Mouse (Mus musculus): Measurements from ENCODE around the gene Mlf2. TPM values are rescaled to one million over a fixed set of nuclear protein-coding genes. Genes with fewer than 3 reads are reported as not detected.
A peak's percentile ranks its signal among the peaks of the same experiment; 100 is the strongest.
"Not testable (repeated sequence)": the region's sequence is repeated elsewhere in the genome, so short reads cannot be mapped to it uniquely, and the experiment has no call there.

The Mlf2 gene
- 535 and 552 TPM in 2 replicates for polyA plus RNA-seq (2015; fragmentation: Nextera tagmentation; extraction: Ambion mirVana)

DNA sequence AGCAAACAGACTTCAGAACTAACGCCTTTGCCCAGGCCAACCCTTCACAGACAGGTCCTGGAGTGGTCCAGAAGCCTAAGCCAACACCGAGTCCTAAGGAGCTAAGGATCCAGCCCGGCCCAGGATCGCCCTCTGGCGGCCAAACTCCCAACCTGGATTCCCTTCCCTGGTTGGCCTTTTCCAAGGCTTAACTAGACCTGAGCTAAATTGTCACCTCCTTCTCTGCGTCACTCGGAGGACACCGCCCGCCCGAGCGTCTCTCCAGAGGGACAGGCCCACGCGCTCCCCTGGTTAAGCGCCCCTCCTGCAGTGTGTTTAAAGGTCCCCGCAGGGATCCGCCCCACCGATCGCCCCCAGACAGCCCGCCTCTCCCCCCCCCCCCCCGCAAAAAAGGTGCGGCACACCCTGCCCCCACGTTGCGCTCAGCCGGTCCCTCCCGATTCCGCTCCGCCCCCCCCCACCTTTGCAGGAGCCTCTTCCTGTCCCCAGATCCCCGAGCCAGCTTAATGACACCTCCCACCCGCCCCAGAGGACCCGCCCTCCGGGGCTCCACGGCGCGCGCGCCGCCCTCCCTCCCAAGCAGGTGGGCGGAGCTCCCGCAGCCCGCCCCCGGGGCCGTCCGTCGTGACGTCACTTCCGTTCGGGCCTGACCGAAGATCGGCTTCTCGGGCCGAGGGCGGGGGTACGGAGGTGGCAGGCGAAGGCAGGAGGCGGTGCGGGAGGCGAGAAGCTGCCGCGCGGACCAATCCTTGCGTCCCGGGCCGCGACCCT lies at the start of gene Mlf2:
Gene Mlf2 (plus strand): TSS at position 633 of the 771 bp plus-strand sequence.
- Histone ChIP-seq H3K4me2 (peak within 1 kb of the TSS; percentile 82), H3K27me3 (no peaks in the 10 kb centered on the region), H3K36me3 (peaks cover 28% of the 10 kb centered on the region), H3K9me3 (no peaks in the 10 kb centered on the region), H3K9ac (peak within 1 kb of the TSS; percentile 99), H3K4me3 (peak within 1 kb of the TSS; percentile 95), H3K4me1 (replicated peaks) (peaks cover 40% of the 10 kb centered on the region), H3K27ac (replicated peaks) (peak within 1 kb of the TSS; percentile 97)
- under 1% methylated on average over 54 of the region's 64 CpGs for WGBS
- ATAC-seq (ENCODE audit: low read depth): peak; percentile 95

DNA sequence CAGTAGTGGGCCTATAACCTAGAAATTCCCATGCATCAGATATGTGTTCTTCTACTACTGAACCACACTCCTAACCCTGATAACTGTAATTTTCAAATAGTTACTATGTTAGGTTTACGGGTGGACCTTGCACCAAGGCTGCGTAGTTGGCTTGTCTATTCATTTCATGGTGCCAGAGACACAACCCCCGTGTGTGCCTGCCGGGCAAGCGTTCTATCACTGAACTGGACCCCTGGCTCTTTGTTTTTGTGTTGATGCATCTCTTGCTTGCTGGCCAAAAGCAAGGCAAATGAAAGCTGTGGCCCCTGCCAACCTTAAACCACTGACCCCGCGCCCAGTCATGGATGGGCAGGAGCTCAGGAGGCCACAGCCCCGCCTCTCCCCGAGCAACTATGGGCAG lies 49.4 kb upstream of the Mlf2 start:
- WGBS: 93% methylated on average over 9 of the region's 9 CpGs
- Histone ChIP-seq H3K27me3 (no peaks in the 10 kb centered on the region), H3K4me1 (replicated peaks) (peaks cover 6% of the 10 kb centered on the region), H3K4me3 (no peak overlapping the region), H3K27ac (replicated peaks) (no peak overlapping the region), H3K4me2 (no peak overlapping the region), H3K9ac (no peak overlapping the region), H3K9me3 (no peaks in the 10 kb centered on the region), H3K36me3 (no peaks in the 10 kb centered on the region)
- no peak for ATAC-seq (ENCODE audit: low read depth)

DNA sequence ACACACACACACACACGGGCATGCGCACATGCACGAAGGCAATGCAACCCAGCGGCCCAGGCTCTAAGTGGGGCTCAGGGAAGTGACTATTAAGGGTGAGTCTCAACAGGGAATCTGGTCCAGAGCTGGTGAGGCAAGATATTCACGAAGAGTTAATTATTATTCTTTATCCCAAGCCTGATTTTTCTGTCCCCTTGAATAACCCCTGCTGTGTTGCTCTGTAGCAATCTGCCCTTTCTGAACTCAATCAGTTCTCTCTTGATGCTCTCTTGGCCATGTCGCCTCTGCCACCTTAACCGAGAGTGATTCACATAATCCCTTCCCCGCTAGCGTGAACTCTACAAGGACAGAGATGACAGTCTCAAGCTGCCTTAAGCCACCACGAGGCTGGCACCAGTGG lies 47.8 kb upstream of the Mlf2 start:
- no peak overlapping the region for H3K4me2 ChIP-seq
- H3K27ac ChIP-seq (replicated peaks): no peak overlapping the region
- H3K27me3 ChIP-seq: no peaks in the 10 kb centered on the region
- ATAC-seq (ENCODE audit: low read depth): no peak
- no peak overlapping the region for H3K4me3 ChIP-seq
- no peak overlapping the region for H3K9ac ChIP-seq
- H3K9me3 ChIP-seq: no peaks in the 10 kb centered on the region
- 84% methylated on average over 10 of the region's 10 CpGs for WGBS
- H3K4me1 ChIP-seq (replicated peaks): peaks cover 6% of the 10 kb centered on the region
- no peaks in the 10 kb centered on the region for H3K36me3 ChIP-seq

DNA sequence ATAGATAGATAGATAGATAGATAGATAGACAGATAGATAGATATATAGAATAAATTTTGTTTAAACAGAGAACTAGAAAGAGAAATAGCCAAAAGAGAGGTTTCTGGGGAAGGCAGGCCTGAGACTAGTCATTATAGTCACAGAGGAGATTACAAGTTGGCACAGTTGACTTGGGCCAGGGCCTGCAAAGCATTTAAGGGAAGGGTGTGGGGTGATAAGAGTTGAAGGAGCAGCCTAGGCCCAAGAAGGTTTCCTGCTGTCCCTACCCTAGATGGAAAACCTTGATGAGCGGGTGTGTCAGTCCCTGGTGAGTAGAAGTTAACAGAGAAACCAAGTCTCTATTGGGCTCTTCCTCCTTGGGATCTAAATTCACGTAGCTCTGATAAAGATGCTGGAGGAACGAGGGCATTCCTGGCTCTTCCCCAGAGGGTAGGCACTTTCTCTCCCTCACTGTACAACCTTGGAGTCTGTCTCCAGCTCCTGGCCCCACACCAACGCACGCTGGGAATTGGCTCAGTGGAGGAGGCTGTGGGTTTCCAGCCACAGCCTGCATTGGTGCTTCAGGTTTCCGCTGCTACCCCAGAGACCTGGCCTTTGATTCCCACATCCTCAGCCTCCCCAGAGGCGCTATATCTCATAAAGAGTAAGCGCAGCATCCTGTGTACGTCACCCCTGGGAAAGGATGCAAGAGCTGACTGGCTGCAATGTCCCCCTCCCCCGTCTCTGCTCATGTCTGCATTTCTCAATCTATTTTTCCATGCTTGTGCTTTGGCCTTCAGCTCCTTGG lies 46.3 kb upstream of the Mlf2 start:
- ATAC-seq (ENCODE audit: low read depth): no peak

DNA sequence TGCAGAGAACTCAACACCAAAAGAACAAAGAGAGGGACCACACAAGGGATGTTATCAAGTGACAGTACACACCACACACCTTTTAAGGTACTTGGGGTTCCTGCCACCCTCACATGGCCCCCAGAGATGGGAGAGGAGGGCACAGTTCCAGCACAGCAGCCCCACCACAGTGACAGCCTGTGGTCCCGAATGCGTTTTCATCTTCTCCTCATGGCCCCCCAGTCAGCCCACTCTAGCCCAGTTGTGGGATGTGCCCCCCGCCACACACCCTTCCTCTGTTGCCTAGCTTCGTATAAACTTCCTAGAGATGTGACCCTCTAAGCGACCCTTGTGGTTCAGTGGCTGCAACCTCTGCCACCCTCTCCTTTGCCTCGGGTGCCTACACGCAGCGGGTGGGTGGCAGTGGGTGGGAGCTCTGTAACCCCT lies 45.2 kb upstream of the Mlf2 start:
- WGBS: 96% methylated on average over 8 of the region's 8 CpGs
- H3K9me3 ChIP-seq: no peaks in the 10 kb centered on the region
- no peak overlapping the region for H3K27ac ChIP-seq (replicated peaks)
- H3K27me3 ChIP-seq: no peaks in the 10 kb centered on the region
- H3K9ac ChIP-seq: no peak overlapping the region
- no peak overlapping the region for H3K4me3 ChIP-seq
- no peak overlapping the region for H3K4me2 ChIP-seq
- no peak for ATAC-seq (ENCODE audit: low read depth)
- no peaks in the 10 kb centered on the region for H3K36me3 ChIP-seq
- H3K4me1 ChIP-seq (replicated peaks): peaks cover 8% of the 10 kb centered on the region

More for the DNA sequence above, 46.3 kb upstream of the Mlf2 start:
- no peak overlapping the region for H3K4me3 ChIP-seq
- no peaks in the 10 kb centered on the region for H3K27me3 ChIP-seq
- H3K9me3 ChIP-seq: no peaks in the 10 kb centered on the region
- no peak overlapping the region for H3K27ac ChIP-seq (replicated peaks)
- H3K9ac ChIP-seq: no peak overlapping the region
- H3K4me2 ChIP-seq: no peak overlapping the region
- peaks cover 6% of the 10 kb centered on the region for H3K4me1 ChIP-seq (replicated peaks)
- WGBS: 63% methylated on average over 10 of the region's 10 CpGs
- no peaks in the 10 kb centered on the region for H3K36me3 ChIP-seq

DNA sequence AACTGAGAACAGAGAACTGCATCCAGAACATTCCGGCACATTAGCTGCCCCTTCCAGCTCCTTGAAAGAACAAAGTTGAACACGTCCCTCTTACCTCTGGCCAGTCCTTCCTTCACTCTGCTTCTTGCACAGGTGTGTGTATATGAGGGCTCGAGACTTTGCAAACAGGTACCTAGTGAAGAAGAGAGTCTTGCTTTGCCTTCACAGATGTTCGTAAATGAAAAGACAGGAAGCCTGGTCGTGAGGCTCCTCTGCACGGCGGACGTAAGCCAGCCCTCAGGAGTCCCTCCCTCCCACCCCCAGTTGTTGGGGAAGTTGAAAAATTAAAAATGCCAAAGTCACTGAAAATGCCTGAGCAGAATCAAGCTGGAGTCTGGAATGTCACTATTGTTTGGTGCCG lies 43.2 kb upstream of the Mlf2 start, which contains the start of gene Cd4:
Gene Cd4 (minus strand): TSS at position 236 of the 400 bp plus-strand sequence.
- WGBS: 90% methylated on average over 9 of the region's 9 CpGs
- H3K27me3 ChIP-seq: no peaks in the 10 kb centered on the region

DNA sequence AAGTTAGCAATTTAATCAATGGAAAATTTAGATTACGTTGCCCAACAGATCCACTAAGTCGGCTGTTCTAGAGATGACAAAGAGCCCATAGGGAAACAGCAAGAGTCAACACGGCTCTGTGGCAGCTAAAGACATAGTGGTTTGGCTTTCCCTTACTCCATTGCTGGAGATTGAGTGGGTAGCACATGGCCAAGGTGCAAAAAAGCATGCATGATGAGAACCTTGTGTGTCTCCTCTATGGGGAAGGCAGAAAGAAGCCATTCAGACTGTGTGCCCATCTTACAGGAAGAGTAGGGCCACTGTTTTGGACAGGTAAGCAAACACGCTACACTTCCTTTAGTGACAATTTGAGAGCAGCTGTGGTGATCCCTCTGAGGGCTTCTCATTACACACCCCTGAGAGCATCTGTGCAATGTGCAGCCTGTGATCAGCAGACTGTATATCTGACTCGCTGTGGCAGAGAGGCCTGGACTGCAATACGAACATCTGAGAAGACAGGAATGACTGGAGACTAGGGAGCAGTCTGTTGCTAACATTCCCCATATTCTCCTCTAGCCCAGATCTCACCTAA lies 42.5 kb upstream of the Mlf2 start:
- Histone ChIP-seq H3K36me3 (no peaks in the 10 kb centered on the region), H3K27me3 (no peaks in the 10 kb centered on the region), H3K4me3 (no peak overlapping the region), H3K4me1 (replicated peaks) (peaks cover 9% of the 10 kb centered on the region), H3K9me3 (no peaks in the 10 kb centered on the region), H3K4me2 (no peak overlapping the region), H3K27ac (replicated peaks) (no peak overlapping the region), H3K9ac (no peak overlapping the region)
- ATAC-seq (ENCODE audit: low read depth): no peak
- WGBS: 92% methylated on average over 6 of the region's 6 CpGs

More for the DNA sequence above, 43.2 kb upstream of the Mlf2 start, which contains the start of gene Cd4:
- no peak within 1 kb of the TSS for H3K4me2 ChIP-seq
- H3K27ac ChIP-seq (replicated peaks): no peak within 1 kb of the TSS
- H3K9me3 ChIP-seq: no peaks in the 10 kb centered on the region
- no peaks in the 10 kb centered on the region for H3K36me3 ChIP-seq
- peaks cover 9% of the 10 kb centered on the region for H3K4me1 ChIP-seq (replicated peaks)
- no peak for ATAC-seq (ENCODE audit: low read depth)
- no peak within 1 kb of the TSS for H3K4me3 ChIP-seq
- H3K9ac ChIP-seq: no peak within 1 kb of the TSS

DNA sequence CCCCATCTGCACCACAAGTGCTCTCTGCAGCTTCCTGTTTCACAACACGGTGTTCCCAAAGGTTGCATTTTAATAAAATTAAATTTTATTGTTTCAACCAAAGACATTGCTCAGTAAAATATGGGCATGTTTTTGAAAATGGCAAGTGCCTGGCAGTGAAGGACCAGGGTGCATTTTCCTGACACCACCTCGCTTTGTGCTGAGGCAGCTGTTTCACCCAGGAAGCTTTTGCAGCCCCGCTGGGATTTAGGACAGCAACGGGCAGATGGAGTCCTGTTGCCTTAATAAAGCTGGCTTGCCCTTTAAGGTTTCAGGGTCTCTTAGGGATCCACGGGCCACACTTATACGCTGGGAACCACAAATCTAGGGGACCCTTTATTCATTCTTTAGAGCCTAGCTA lies 40.2 kb upstream of the Mlf2 start:
- WGBS: 50% methylated on average over 6 of the region's 6 CpGs
- H3K9ac ChIP-seq: no peak overlapping the region
- ATAC-seq (ENCODE audit: low read depth): no peak

DNA sequence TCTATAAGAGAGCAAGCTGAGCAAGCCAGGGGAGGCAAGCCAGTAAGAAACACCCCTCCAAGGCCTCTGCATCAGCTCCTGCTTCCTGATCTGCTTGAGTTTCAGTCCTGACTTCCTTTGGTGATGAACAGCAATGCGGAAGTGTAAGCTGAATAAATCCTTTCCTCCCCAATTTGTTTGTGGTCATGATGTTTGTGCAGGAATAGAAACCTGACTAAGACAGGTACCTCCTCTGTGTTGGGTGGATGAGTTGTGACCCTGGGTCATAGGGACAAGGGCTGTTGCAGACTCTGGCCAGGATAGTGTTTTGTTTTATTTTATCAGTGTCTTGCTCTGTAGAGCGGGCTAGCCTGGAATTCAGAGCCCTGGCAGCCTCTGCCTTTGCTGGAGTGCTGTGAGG lies 37.1 kb upstream of the Mlf2 start:
- WGBS: 98% methylated on average over 2 of the region's 2 CpGs
- not testable (repeated sequence) for H3K9ac ChIP-seq; ATAC-seq (ENCODE audit: low read depth); H3K4me1 ChIP-seq (replicated peaks); H3K4me2 ChIP-seq; H3K27ac ChIP-seq (replicated peaks); H3K27me3 ChIP-seq; H3K4me3 ChIP-seq; H3K9me3 ChIP-seq; H3K36me3 ChIP-seq

More for the DNA sequence above, 40.2 kb upstream of the Mlf2 start:
- Histone ChIP-seq H3K4me1 (replicated peaks) (0 out of 2 replicates have a peak, but pooled peaks cover 4% of the 10 kb centered on the region), H3K9me3 (no peaks in the 10 kb centered on the region), H3K4me2 (no peak overlapping the region), H3K4me3 (no peak overlapping the region), H3K27ac (replicated peaks) (no peak overlapping the region), H3K27me3 (no peaks in the 10 kb centered on the region), H3K36me3 (no peaks in the 10 kb centered on the region)

DNA sequence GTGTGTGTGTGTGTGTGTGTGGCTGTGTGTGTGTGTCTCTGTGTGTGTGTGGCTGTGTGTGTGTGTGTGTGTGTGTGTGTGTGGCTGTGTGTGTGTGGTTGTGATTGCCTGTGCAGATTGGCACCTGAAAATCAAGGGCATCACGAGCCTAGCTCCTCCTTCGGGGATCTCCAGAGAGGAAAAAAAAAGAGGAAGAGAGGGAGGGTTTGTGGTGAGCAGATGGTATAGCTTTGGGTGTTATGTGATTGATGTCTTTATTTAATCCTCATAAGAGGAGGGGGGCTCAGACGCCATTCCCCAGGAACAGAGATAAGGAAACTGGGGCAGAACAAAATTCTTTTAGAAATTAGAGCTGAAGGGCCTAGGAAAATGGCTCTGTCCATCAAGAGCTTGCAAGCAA lies 32.8 kb upstream of the Mlf2 start:
- H3K4me2 ChIP-seq: no peak overlapping the region
- 47% methylated on average over 3 of the region's 3 CpGs for WGBS
- no peaks in the 10 kb centered on the region for H3K36me3 ChIP-seq
- H3K9me3 ChIP-seq: no peaks in the 10 kb centered on the region
- H3K9ac ChIP-seq: no peak overlapping the region
- H3K4me1 ChIP-seq (replicated peaks): peaks cover 11% of the 10 kb centered on the region
- H3K4me3 ChIP-seq: no peak overlapping the region
- H3K27me3 ChIP-seq: no peaks in the 10 kb centered on the region
- no peak overlapping the region for H3K27ac ChIP-seq (replicated peaks)
- ATAC-seq (ENCODE audit: low read depth): no peak

DNA sequence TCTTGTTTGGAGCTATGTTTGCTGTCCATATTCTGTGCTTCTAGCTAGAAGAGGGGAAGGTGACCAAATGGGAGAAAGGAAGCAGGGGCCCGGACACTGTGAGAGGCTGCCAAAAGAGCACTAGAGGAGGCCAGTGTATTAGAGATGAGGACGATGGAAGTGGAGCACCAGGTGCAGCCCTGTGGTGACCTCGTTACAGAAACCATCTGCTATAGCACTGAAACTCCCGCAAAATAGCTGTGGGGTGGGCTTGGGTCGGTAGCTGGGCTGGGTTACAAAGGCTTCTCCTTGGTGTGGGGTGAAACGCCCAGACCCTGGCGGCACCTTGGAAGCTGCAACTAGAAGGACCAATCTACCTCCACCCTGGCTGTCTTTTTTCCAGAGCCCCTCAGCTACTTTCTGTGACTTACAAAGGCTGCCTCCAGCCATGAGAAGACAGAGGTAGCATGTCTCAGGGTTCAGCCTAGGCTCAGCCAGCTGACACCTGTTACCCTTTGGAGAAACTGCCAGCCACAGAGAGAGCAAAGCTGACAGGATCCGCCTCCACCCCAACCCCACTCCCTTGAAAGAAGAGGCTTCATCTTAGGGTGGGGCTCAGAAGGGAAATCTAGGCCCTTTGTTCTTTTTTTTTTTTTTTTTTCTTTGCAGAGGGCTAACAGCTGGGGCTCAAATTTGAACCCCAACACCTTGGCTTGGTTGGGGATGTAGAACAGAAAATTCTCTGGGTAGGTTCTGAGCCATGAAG lies 31.0 kb upstream of the Mlf2 start:
- Histone ChIP-seq H3K27ac (replicated peaks) (no peak overlapping the region), H3K4me2 (no peak overlapping the region), H3K4me3 (no peak overlapping the region), H3K9ac (no peak overlapping the region), H3K27me3 (no peaks in the 10 kb centered on the region), H3K36me3 (no peaks in the 10 kb centered on the region), H3K4me1 (replicated peaks) (peaks cover 22% of the 10 kb centered on the region), H3K9me3 (no peaks in the 10 kb centered on the region)
- 52% methylated on average over 8 of the region's 8 CpGs for WGBS
- ATAC-seq (ENCODE audit: low read depth): no peak

All from neural tube, embryonic 13.5 days (tissue).